Mouse (Mus musculus): Measurements from ENCODE around the gene Xylb.

Xylb gene

DNA sequence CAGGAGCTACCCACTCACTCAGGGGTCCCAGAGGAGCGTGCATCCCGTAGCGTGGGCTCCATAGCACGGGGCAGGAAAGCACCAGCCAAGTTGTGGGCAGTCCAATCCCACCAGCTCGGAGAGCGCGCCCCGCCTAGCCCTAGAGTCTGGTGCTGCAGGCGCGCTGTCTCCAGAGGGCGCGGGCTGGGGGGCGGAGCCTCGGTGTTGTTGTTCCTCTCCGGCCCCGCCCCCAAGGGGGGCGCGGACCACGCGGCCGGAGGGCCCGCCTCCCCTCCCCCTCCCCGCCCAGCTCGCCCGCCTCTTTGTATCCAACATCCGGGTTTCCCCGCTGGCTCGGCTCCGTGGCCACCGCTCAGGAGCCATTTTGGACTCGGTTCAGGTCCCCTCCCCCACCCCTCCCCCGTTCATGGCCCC, 44.6 kb downstream of the Xylb start, which contains the start of gene Acvr2b:
Acvr2b (plus strand) TSS at position 318 of the 414 bp plus-strand sequence.
- DNase-seq (ENCODE audit: low read depth) = peak; percentile 43

DNA sequence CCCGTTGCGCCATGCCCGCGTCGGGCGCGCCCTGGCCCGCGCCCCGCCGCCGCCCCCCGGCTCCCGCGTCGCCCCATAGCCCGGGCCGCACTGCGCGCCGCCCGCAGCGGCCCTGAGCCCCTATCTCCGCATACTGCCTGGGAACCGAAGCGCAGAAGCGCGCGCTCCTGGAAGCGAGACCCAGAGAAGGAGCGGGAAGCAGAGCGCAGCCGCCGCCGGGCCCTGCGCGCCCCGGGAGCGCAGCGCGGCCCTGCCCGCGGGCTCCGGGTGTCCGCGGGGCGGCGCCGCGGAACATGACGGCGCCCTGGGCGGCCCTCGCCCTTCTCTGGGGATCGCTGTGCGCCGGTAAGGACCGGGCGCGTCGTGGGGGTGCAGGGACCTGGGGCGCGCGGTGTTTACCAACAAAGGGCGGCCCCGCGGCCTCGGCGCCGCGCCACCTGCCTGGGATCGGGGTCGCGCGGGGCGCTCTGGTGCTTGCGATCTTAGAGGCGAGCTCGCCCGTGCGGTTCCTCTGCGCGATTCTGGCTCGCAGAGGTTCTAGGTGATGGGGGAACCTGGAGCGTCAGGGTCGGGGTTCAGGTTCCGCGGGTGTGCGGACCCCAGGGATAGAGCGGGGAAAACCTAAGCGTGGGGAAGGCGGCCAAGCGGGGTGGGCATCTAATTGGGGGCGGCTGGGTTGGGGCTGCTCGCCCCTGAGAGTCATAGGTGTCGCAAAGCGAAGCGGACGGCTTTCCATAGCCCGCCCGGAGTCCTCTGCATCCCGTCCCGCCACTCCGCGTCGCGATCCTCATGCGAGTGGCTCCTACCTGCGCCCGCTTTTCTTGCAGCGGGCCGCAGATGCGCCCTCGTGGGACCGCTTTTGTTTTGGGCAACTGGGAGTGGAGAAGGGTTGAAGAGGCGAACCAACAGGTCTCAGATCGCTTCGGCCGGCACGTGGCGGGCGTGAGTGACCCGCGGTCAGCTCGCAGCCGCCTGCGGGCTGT, 45.4 kb downstream of the Xylb start:
- peak; percentile 9 for DNase-seq (ENCODE audit: low read depth)

DNA sequence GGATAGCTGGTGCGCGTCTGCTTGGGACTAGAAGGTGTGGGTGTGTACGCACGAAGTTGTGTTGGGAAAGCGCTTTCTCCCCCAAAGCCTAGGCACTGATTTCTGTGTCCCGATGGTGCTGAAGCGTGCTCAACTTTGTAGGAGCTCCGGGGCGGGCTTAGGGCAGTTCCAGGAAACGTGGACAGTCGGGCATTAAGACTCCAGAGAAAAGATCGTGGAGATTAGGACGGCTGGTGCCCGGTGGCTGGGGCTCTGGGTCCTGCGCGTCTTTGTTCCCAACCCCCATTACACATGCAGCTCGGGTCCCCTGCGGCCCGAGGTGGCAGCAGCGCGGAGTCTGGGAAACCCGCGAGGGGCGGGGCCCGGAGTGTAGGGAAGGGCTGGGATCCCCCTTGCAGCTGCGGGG, 46.1 kb downstream of the Xylb start:
- peak; percentile 5 for DNase-seq (ENCODE audit: low read depth)

DNA sequence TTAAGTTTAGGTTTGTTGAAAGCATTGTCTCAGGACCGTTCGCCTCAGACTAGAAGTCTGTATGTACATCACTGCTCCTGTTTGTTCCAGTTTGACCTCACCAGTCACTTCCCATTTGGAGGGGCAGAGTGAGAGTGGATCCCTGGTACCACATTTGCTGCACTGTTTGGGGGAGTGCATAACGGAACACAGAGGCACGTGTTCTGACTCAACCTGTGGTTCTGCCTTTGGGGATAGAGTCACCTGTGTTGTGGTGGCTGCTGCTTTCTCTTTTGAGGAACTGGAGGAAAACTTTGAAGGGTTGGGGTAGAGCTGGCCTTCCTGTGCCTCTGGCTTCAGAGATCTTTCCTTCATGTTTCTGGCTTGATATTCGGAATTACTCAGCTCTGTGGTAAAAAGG, 46.9 kb downstream of the Xylb start:
- peak; percentile 5 for DNase-seq (ENCODE audit: low read depth)

DNA sequence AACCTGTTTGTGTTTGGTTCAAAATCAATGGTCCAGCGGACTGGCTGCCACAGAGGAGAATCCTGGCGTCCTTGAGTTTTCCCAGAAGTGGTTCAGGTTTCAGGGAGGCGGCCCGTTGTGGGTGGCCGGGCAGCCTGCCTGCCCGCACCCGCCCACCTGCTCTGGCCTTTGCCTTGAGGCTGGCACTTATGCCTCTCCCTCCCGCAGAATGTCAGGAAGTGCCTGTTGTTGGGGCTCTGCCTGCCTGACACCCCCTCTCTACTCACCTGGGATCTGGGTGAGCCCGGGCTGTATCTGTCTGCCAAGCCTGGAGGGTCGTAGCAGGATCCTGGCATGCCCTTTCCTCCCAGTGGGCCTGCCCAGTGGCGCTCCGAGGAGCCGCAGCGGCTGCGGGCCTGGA, 50.7 kb downstream of the Xylb start:
- no peak for DNase-seq (ENCODE audit: low read depth)

DNA sequence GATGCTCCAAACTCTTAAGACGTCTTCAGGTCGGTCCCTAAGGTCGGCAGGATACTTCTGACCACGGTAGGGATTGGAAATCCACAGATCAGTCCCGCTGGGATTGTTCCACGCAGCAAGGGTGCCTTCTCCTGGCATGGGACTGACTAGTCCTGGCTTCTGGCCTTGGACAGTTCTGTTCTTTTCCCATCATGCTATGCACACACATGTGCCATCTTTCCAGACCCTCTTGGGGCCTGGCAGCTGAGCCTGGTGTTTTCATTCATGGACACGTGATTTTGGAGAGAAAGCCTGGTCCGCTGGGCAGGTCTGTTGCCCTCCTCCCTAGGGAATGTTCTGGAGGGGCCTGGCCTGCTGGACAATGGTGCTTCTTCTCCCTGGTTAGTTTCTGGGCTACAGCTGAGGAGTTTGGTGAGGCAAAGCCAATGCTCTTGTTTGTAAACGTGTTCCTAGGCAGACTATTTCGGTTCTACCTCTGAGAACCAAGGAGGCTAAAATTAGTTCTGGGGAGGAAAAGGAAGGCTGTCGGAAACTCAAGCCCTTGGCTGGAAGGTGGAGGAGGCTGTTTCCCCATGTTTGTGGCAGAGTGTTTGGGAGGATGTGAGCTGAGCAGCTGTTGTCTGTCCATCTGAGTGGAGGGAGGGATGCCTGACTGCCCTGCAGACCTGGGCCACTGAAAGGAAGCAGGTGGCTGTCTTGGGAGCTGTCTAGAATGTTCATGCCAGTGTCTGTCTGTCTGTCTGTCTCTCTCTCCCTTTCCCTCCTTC, 51.9 kb downstream of the Xylb start:
- DNase-seq (ENCODE audit: low read depth) = no peak

DNA sequence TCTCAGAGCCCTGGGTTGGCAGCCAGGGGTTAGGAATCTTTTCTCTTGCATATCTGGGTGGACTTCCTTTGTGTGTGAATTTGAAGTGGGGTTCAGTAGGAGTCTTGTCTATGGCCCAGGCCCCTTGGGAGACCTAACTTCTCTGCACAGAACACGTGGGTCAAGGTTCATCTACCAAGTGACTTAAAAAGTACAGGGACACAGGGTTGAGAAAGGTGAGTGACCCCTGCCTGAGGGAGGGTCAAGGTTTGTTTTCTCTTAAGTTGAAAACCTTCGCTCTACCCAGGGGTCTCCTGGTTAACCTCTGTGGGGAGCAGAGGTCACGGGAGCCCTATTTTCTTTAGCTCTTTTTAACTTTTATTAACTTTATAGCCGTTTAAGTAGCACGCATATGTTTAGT, 52.7 kb downstream of the Xylb start:
- no peak for DNase-seq (ENCODE audit: low read depth)

DNA sequence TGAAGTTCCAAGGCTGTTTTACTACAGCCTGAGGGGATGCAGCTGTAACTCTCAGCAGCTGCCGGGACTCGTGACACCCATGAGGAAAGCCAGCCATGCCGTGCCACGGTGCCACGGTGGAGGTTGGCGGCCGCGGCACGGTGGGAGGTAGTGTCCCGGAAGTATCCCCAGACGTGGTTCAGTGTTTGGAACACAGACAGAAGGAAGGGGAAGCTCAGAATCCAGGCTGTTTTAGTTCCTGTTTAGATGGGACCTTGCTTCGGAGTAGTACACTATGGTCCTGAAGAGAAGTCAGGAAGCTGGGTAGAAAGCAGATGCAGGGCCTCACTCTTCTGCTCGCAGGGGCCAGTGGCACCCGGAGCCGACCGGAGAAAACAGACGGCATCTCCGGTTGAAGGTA, 60.8 kb downstream of the Xylb start:
- no peak for DNase-seq (ENCODE audit: low read depth)

DNA sequence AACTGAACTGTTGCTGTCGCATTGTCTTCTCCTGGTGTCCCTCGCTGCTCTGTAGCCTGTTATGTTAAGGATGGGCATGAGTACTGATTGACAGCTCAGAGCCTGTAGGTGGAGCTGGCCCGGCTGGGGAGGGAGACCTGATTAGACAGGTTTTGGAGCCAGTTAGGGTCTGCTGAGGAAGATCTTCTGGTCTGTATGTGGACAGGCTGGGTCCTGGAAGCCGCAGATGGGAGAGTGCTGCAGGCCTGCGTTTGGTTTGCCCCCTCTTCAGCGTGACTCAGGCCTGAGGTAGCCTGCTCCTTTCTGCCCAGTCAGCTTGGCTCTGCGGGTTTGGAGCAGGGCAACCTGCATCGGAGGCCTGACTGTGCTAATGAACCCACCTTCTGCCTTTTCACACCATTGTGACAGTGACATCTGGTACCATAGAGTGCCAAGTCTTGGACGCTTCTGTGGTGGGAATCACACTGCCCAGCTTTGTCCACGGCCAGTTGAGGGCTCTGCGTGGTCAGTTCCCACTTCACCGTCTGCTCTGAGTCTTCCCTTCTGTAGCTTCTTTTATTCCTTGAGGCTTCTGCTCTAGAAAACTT, 62.8 kb downstream of the Xylb start:
- DNase-seq (ENCODE audit: low read depth) = no peak

DNA sequence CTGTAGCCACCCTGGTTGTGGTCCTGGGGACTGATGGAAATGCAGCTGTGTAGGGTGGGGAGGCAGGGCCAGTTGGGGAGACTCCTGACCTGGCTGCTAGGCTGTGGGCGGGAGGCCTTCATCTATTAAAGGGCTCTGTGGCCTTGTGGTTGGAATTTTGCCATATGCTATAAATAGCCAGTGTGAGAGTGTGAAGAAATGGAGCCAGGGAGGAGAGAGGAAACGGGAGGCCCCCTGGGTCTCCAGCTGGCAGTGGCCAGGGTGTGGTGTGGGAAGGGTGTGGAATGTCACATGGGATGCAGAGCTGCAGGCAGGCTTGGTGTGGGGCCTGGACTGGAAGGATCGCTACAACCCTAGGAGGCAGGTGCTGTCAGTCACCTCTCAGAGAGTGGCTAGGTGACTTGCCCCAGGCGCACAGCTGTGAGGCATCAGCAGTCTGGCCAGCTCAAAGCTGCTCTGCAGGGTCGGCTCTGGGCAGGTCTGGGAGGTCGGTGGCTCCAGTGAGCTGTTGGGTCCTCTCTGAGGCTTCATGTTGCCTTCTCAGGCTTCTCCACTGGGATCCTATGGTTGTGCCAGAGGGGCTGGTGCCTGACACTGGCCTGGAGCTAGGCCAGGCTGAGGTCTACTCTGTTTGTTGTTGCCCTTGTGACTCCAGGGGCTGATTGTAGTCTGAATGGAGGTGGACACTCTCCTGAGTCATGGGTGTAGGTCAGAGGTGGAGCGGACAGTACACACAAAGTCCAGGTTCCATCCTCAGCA, 68.2 kb downstream of the Xylb start:
- no peak for DNase-seq (ENCODE audit: low read depth)

DNA sequence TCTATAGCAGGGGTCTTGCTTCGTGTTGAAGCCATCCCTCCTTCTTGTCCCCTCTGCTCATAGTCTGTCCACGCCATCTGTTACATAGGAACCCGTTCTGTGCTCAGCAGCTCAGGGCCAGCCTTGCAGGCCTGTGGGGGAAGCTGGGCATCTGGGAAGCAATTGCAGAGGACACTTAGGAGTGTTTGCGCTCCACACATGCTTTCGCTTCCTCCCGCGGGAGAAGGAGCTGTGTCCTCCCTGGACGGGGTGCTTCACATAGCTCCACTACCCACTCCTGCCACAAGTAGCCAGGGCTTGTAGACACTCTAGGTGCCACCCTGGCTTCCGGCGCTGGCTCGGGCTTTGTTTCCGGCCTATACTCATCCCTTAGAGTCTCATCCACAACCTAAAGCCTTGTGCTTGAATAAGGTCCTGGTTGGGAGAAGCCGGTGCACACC, 68.8 kb downstream of the Xylb start:
- no peak for DNase-seq (ENCODE audit: low read depth)

DNA sequence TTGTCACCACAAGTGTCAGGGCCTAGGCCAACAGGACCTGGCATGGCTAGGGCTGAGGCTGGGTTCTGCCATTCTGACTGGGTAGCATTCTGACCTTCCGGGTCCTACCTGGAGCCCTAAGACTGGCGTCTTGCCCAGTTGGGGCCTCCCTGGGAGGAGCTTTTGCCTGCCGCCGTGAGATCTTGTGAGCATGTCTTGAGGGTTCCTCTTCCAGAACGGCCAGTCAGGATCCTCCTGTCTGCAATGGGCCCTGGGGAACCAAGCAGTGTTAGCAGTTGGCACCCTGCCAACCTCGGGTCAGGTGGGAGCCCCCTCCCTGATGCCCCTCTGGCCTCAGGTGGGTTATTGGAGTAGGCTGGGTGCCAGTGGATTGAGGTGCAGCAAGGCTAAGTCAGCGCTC, 69.3 kb downstream of the Xylb start:
- DNase-seq (ENCODE audit: low read depth) = no peak

DNA sequence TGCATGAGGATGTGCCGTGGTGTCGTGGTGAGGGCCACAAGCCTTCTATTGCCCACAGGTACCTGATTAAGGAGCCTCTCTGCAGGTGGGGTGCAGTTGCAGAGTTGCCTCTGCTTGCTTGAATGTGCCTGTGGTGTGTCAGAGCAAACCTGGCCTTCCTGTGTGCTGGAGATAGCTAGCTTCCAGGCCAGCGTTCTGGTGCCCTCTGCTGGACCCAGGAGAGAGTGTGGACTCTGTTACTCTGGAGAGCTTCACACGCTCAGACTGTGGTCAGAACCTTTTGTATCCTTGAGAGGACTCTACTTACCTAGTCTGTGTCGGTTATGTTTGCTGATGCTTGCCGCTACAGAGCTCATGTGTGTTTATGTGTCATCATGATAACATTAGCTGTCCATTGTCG, 73.1 kb downstream of the Xylb start:
- peak; percentile 62 for DNase-seq (ENCODE audit: low read depth)

DNA sequence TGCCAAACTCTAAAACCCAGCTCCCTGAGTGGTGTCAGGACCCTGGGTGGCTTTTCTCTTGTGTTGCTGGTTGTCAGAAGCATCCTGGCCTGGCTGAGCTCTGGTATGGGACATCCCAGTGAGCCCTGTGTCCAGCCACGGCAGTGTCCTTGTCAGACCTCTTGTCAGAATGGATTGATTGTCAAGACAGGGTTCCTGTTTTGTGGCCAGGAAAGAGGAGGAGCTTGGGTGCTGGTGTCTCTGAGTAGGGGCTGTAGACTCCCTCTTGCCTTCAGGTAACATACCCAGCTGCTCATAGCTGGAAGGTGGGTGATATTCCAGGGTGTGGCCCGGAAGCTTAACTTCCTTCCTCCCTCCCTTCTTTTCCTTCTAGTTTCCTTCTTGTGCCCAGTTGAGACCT, 78.7 kb downstream of the Xylb start:
- DNase-seq (ENCODE audit: low read depth) = no peak

DNA sequence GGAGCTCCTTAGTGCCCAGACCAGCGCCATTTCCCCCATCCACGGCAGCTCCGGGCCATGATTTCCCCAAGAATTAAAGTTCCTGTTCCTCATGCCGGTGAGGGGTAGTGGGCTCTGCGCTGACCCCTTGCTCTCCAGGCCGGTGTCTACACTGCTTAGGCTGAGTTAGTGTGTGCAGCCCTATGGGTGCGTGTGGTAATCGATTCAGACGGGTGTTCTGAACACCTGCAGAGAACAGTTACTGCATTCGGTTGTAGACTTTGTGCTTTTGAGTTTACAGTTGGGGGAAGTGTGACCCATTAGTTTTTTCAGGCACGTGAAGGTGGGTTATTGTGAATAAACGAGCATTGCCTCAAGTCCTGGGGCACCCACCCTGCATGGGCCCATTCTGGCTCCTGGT, 80.9 kb downstream of the Xylb start:
- DNase-seq (ENCODE audit: low read depth) = no peak

DNA sequence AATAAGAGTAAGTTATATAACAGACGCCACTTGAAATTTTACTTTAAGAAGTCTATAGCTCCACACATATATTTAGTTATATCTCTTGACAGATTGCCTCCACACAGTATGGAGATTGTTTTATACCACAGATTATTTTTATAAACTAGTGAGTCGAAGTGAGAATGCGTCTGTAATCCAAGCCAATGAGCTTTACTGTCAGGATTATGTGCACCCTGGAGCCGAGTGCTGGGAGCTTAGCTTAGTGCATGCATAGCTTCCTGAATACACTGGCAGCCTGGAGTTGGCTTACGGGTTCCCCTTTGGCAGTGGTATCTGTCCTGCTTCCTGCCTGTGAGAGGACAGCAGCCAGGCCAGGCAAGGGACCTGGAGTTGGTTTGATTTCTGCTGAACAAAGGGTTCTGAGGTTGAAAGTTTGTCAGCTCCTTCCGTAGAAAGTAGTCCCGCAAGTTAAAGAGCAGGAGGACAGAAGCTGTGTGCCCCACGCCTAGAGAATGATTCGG, 81.4 kb downstream of the Xylb start:
- no peak for DNase-seq (ENCODE audit: low read depth)

Measured in naive thymus-derived CD4-positive, alpha-beta T cell, adult 2 months (primary cell).